Mouse (Mus musculus) CH12.LX (cell line): ENCODE data around the gene Spata25.

Experiments
- CHD1 ChIP-seq: IDR thresholded peaks from 2 replicates; pipeline ENCODE4 v1.6.1; 2012; ENCODE audit warnings: low read depth, low read length, improper control_type of control experiment, inconsistent platforms
- CTCF ChIP-seq, 2 experiments: IDR thresholded peaks in 1 of 2; conservative IDR thresholded peaks in 1 of 2; 2 replicates each; pipeline ENCODE4 v1.5.1; 2011 to 2012; ENCODE audit warnings: low read depth in 2 of 2, low read length in 2 of 2, improper control_type of control experiment in 1 of 2, inconsistent platforms in 1 of 2, mild to moderate bottlenecking in 1 of 2, moderate library complexity in 1 of 2
- E2F4 ChIP-seq: IDR thresholded peaks from 2 replicates; pipeline ENCODE4 v1.6.1; 2011; ENCODE audit warnings: low read depth, low read length, improper control_type of control experiment; ENCODE audit not compliant: insufficient replicate concordance
- EP300 ChIP-seq: IDR thresholded peaks from 2 replicates; pipeline ENCODE4 v1.6.1; 2011; ENCODE audit warnings: low read length, improper control_type of control experiment
- KAT2A ChIP-seq: IDR thresholded peaks from 2 replicates; pipeline ENCODE4 v1.6.1; 2012; ENCODE audit warnings: low read length, improper control_type of control experiment, inconsistent platforms; ENCODE audit not compliant: insufficient replicate concordance
- MAX ChIP-seq: IDR thresholded peaks from 2 replicates; pipeline ENCODE4 v1.6.1; 2011; ENCODE audit warnings: low read length, improper control_type of control experiment
- POLR2A ChIP-seq: IDR thresholded peaks from 2 replicates; pipeline ENCODE4 v1.6.1; 2011; ENCODE audit warnings: low read depth, mild to moderate bottlenecking, improper control_type of control experiment, low read length
- RCOR1 ChIP-seq: conservative IDR thresholded peaks from 2 replicates; pipeline ENCODE4 v1.6.1; 2012; ENCODE audit warnings: low read depth, mild to moderate bottlenecking, inconsistent platforms, low read length, improper control_type of control experiment
- SMC3 ChIP-seq: IDR thresholded peaks from 2 replicates; pipeline ENCODE4 v1.6.1; 2011; ENCODE audit warnings: low read depth, low read length, improper control_type of control experiment
- UBTF ChIP-seq: IDR thresholded peaks from 2 replicates; pipeline ENCODE4 v1.6.1; 2012; ENCODE audit warnings: low read depth, mild to moderate bottlenecking, inconsistent platforms, low read length, improper control_type of control experiment, moderate library complexity
- ZC3H11A ChIP-seq: IDR thresholded peaks from 2 replicates; pipeline ENCODE4 v1.6.1; 2012; ENCODE audit warnings: low read depth, mild to moderate bottlenecking, inconsistent platforms, low read length, improper control_type of control experiment
- ZNF384 ChIP-seq: IDR thresholded peaks from 2 replicates; pipeline ENCODE4 v1.6.1; 2012; ENCODE audit warnings: low read depth, low read length, improper control_type of control experiment, inconsistent platforms

GRCm38 (mm10) chr2:164845782-164846181 is 17.4 kb upstream of the Spata25 start:
- TF ChIP-seq POLR2A: no peak
- no peak for TF ChIP-seq UBTF
- no peak for TF ChIP-seq EP300
- TF ChIP-seq CTCF (conservative IDR thresholded peaks at IDR 0.05 in 1 of 2, IDR thresholded peaks at IDR 0.05 in 1 of 2; ENCODE audit: low read depth in 2 of 2, low read length in 2 of 2): peak; percentile 35 to 60; a peak in 3 of 4 replicates
- TF ChIP-seq ZNF384: no peak
- no peak for TF ChIP-seq KAT2A
- no peak for TF ChIP-seq ZC3H11A
- TF ChIP-seq E2F4: no peak
- no peak for TF ChIP-seq RCOR1
- no peak for TF ChIP-seq MAX
- TF ChIP-seq SMC3: peak; percentile 29
- TF ChIP-seq CHD1: no peak
